Mouse (Mus musculus) midbrain, embryonic 13.5 days (tissue): ENCODE measurements around the gene Gbf1. TPM values are rescaled to one million over a fixed set of nuclear protein-coding genes. Genes with fewer than 3 reads are reported as not detected.
A peak's percentile ranks its signal among the peaks of the same experiment; 100 is the strongest.

Experiments used
- ATAC-seq: fragments of 200-750 bp; cut with Nextera tagmentation; 2 replicates; pipeline ENCODE4 v1.8.0; 2017; ENCODE audit warnings: mild to moderate bottlenecking, moderate TSS enrichment, moderate library complexity
- H3K27ac ChIP-seq: fragments of 300-500 bp; sonication (generic); 2 replicates; pipeline ENCODE4 v1.5.1; 2015; ENCODE audit warnings: inconsistent platforms, mild to moderate bottlenecking, moderate library complexity
- H3K27me3 ChIP-seq: fragments of 300-500 bp; sonication (generic); 2 replicates; pipeline ENCODE4 v1.6.1; 2015; ENCODE audit warnings: mild to moderate bottlenecking, inconsistent platforms
- H3K36me3 ChIP-seq: fragments of 300-500 bp; sonication (generic); 2 replicates; pipeline ENCODE4 v1.6.1; 2015; ENCODE audit warnings: mild to moderate bottlenecking, inconsistent platforms
- H3K4me1 ChIP-seq: fragments of 300-500 bp; sonication (generic); replicated peaks from 2 replicates; pipeline ENCODE4 v1.6.1; 2015; ENCODE audit warnings: inconsistent platforms
- H3K4me2 ChIP-seq: fragments of 300-500 bp; sonication (generic); replicated peaks from 2 replicates; pipeline ENCODE4 v1.6.1; 2015; ENCODE audit warnings: moderate library complexity, mild to moderate bottlenecking, inconsistent platforms
- H3K4me3 ChIP-seq: fragments of 300-500 bp; sonication (generic); replicated peaks from 2 replicates; pipeline ENCODE4 v1.5.1; 2015; ENCODE audit warnings: mild to moderate bottlenecking, inconsistent platforms
- H3K9ac ChIP-seq: fragments of 300-500 bp; sonication (generic); replicated peaks from 2 replicates; pipeline ENCODE4 v1.6.1; 2015; ENCODE audit warnings: mild to moderate bottlenecking, inconsistent platforms
- H3K9me3 ChIP-seq: fragments of 300-500 bp; sonication (generic); 2 replicates; pipeline ENCODE4 v1.6.1; 2016; ENCODE audit warnings: mild to moderate bottlenecking, inconsistent platforms
- WGBS: fragments of 180-500 bp; shearing (Covaris S2); methylation state at CpG from one replicate; pipeline ENCODE4 v1.1.7; 2015; 5-methylcytosine and 5-hydroxymethylcytosine counted together
- polyA plus RNA-seq: library from polyadenylated mRNA; unstranded; fragments of >200 nt; fragmentation: Nextera tagmentation; extraction: Ambion mirVana; gene quantifications from 2 replicates; pipeline ENCODE4 v1.2.1, GENCODE M21; 2015

Gene Gbf1
- polyA plus RNA-seq, 1 experiment from 2014 or later: 70.5 TPM

DNA sequence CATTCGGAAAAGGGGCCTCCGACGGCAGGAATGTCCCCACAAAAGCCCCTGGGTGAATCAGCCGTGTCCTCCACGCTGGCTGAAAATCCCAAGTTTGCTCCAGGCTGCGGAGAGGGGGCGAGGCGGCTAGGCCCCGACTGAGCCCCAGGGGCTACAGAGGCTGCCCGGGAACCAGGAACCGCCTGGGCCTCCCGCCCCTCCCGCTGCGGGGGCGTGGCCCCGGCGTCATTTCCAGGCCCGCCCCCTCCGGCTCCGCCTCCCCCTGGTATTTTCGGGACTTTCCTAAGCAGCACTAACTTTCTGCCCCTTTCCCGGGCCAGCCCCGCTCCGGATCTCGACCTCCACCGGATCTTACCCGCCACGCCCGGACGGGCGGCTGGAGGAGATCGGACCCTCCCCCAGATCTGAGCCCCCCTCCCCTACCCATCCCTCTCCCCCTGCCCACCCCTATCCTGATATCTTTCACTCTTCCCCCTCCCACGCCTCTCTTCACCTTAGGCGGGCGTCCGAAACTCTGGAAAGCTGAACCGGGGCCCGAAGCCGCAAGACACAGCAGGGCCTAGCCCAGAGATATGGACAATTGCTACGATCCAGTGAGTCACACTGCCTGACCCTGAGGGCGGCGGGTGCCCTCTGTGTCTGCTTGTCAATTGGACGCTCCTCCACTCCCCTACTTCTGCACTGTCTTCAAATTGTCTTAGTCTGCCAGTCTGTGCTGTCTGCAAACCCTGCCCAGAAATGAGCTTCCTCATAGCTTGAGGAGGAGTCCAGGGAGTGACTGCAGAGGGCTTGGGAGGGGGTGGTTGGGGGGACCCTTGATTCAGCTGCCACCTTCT lies 153.3 kb downstream of the Gbf1 start:
- peak overlapping the region; percentile 88 for H3K4me2 ChIP-seq
- H3K27ac ChIP-seq: no peak overlapping the region
- WGBS: under 1% methylated on average over 43 of the region's 43 CpGs
- H3K27me3 ChIP-seq: peaks cover 52% of the 10 kb centered on the region
- peaks cover 31% of the 10 kb centered on the region for H3K4me1 ChIP-seq
- H3K9ac ChIP-seq: peak overlapping the region; percentile 57
- H3K36me3 ChIP-seq: 0 out of 2 replicates have a peak, but pooled peaks cover 3% of the 10 kb centered on the region
- peak; percentile 25 for ATAC-seq
- no peaks in the 10 kb centered on the region for H3K9me3 ChIP-seq
- peak overlapping the region; percentile 43 for H3K4me3 ChIP-seq

DNA sequence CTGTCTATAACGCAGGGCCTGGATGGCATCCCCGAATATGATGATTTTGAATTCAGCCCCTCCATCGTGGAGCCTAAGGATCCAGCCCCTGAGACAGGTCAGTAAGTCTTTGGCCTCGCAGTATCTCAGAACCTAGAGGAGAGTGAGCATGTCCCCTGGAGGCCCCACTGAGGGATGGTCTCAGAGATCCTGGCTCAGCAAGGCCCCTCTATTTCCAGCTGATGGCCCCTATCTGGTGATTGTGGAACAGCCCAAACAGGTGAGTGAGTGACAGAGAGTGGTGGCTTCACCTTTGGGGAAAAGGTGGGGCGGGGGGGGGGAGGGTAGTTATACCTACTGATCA lies 153.9 kb downstream of the Gbf1 start:
- Histone ChIP-seq H3K9me3 (no peaks in the 10 kb centered on the region), H3K27me3 (peaks cover 50% of the 10 kb centered on the region), H3K27ac (no peak overlapping the region), H3K4me2 (peak overlapping the region; percentile 88), H3K36me3 (peaks cover 9% of the 10 kb centered on the region; the same call in 1 of the 2 replicates), H3K4me3 (peak overlapping the region; percentile 43), H3K4me1 (peaks cover 31% of the 10 kb centered on the region), H3K9ac (peak overlapping the region; percentile 57; the same call in 1 of the 2 replicates)
- WGBS: 50% methylated on average over 5 of the region's 5 CpGs
- ATAC-seq: no peak

DNA sequence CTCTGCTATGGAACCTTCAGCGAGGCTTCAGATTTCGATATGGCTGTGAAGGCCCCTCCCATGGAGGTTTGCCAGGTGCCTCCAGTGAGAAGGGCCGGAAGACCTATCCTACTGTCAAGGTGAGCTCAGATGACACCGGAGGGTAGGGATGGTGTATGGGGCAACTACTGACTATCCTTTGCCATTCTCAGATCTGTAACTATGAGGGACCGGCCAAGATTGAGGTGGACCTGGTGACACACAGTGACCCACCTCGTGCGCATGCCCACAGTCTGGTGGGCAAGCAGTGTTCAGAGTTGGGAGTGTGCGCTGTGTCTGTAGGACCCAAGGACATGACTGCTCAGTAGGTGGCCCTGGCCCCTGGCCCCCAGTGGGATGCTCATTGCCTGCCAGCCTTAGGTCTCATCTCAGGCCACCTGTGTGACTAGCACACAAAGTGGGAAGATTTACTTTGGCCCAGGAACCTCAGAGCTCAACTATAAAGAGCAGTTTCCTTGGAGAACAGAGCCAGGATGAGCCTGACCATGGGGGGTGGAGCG lies 154.5 kb downstream of the Gbf1 start:
- peaks cover 15% of the 10 kb centered on the region for H3K36me3 ChIP-seq
- H3K4me2 ChIP-seq: no peak overlapping the region
- 91% methylated on average over 9 of the region's 9 CpGs for WGBS
- H3K4me3 ChIP-seq: no peak overlapping the region
- H3K9ac ChIP-seq: no peak overlapping the region
- H3K9me3 ChIP-seq: no peaks in the 10 kb centered on the region
- H3K27ac ChIP-seq: no peak overlapping the region
- H3K27me3 ChIP-seq: peaks cover 50% of the 10 kb centered on the region
- no peak for ATAC-seq
- H3K4me1 ChIP-seq: peaks cover 31% of the 10 kb centered on the region

DNA sequence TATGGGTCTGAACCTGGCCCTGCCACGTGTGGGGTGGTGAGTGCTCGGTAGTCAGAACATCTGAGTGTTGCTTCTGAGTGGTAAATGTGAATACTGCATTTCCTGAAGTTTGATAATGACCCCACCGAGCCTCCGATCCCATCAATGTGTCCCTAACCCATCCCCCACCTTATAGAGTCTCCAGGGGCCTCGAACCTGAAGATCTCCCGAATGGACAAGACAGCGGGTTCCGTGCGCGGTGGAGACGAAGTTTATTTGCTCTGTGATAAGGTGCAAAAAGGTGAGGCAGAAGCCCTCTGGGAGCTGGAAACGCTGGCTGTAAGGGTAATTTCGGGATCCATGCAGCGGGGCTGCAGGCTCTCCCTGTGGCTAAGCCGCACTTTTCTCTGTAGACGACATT lies 155.5 kb downstream of the Gbf1 start:
- H3K4me1 ChIP-seq: peaks cover 31% of the 10 kb centered on the region
- peaks cover 23% of the 10 kb centered on the region for H3K36me3 ChIP-seq
- H3K4me3 ChIP-seq: no peak overlapping the region
- H3K9ac ChIP-seq: no peak overlapping the region
- H3K27me3 ChIP-seq: peaks cover 54% of the 10 kb centered on the region
- no peak overlapping the region for H3K27ac ChIP-seq
- no peak overlapping the region for H3K4me2 ChIP-seq
- no peaks in the 10 kb centered on the region for H3K9me3 ChIP-seq
- no peak for ATAC-seq
- WGBS: 79% methylated on average over 16 of the region's 16 CpGs

GRCm38 (mm10) chr19:46308303-46308702 lies 156.0 kb downstream of the Gbf1 start:
- no peaks in the 10 kb centered on the region for H3K9me3 ChIP-seq
- H3K4me3 ChIP-seq: peak overlapping the region; percentile 43; the same call in 1 of the 2 replicates
- peaks cover 31% of the 10 kb centered on the region for H3K4me1 ChIP-seq
- H3K36me3 ChIP-seq: peaks cover 29% of the 10 kb centered on the region
- H3K4me2 ChIP-seq: peak overlapping the region; percentile 80
- no peak for ATAC-seq
- H3K27me3 ChIP-seq: peaks cover 59% of the 10 kb centered on the region
- WGBS: 60% methylated on average over 16 of the region's 16 CpGs
- H3K27ac ChIP-seq: no peak overlapping the region
- no peak overlapping the region for H3K9ac ChIP-seq

DNA sequence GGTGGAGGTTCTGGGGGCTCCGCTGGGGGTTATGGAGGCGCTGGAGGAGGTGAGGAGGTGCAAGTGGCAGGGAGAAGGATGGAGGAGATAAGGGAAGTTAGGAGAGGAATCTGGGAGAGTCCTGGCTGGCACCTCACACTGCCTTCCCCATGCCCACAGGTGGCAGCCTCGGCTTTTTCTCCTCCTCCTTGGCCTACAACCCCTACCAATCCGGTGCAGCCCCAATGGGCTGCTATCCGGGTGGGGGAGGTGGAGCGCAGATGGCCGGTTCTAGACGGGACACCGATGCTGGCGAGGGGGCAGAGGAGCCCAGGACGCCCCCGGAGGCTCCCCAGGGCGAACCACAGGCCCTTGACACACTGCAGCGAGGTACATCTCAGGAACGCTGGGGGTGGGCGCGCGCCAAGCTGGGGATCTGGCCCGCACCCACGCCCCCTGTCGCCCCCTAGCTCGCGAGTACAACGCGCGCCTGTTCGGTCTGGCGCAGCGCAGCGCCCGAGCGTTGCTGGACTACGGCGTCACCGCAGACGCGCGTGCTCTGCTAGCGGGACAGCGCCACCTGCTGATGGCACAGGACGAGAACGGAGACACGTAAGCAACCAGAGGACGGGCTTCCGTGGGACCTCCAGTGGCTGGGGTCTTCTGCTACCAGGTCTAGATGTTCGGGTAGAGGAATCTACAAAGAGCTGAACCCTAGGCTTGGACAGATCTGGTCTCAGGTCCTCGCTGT lies 156.6 kb downstream of the Gbf1 start:
- peak; percentile 63 for ATAC-seq
- peaks cover 65% of the 10 kb centered on the region for H3K27me3 ChIP-seq
- WGBS: 1% methylated on average over 43 of the region's 47 CpGs
- H3K4me1 ChIP-seq: peaks cover 31% of the 10 kb centered on the region
- no peaks in the 10 kb centered on the region for H3K9me3 ChIP-seq
- H3K27ac ChIP-seq: no peak overlapping the region
- H3K9ac ChIP-seq: peak overlapping the region; percentile 71
- H3K36me3 ChIP-seq: peaks cover 34% of the 10 kb centered on the region
- peak overlapping the region; percentile 80 for H3K4me2 ChIP-seq
- H3K4me3 ChIP-seq: peak overlapping the region; percentile 43

DNA sequence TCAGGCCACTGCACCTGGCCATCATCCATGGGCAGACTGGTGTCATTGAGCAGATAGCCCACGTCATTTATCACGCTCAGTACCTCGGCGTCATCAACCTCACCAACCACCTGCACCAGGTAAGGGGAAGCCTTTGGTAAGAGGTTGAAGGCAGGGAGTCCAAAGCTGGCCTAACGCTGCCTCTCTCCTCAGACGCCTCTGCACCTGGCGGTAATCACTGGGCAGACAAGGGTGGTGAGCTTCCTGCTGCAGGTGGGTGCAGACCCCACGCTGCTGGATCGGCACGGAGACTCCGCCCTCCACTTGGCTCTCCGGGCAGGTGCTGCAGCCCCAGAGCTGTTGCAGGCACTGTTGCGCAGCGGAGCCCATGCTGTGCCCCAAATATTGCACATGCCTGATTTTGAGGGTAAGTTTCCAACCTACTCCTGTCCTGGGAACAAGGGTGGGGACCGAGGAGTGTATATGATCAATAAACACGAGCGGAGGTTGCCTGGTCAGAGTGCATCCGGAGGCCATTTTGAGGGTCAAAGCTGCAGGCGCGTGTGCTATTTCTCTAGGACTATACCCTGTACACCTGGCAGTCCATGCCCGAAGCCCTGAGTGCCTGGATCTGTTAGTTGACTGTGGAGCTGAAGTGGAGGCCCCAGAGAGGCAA lies 157.5 kb downstream of the Gbf1 start:
- 81% methylated on average over 21 of the region's 21 CpGs for WGBS
- peaks cover 69% of the 10 kb centered on the region for H3K27me3 ChIP-seq
- H3K9ac ChIP-seq: no peak overlapping the region
- peaks cover 25% of the 10 kb centered on the region for H3K4me1 ChIP-seq
- H3K4me3 ChIP-seq: no peak overlapping the region
- no peak for ATAC-seq
- H3K9me3 ChIP-seq: no peaks in the 10 kb centered on the region
- peaks cover 41% of the 10 kb centered on the region for H3K36me3 ChIP-seq
- H3K27ac ChIP-seq: no peak overlapping the region
- H3K4me2 ChIP-seq: peak overlapping the region; percentile 80; the same call in 1 of the 2 replicates

GRCm38 (mm10) chr19:46310312-46310865 lies 158.1 kb downstream of the Gbf1 start:
- Histone ChIP-seq H3K9ac (no peak overlapping the region), H3K4me1 (peaks cover 19% of the 10 kb centered on the region), H3K9me3 (no peaks in the 10 kb centered on the region), H3K4me3 (no peak overlapping the region), H3K27ac (no peak overlapping the region), H3K36me3 (peaks cover 41% of the 10 kb centered on the region), H3K27me3 (peaks cover 69% of the 10 kb centered on the region), H3K4me2 (no peak overlapping the region)
- ATAC-seq: no peak
- WGBS: 90% methylated on average over 12 of the region's 12 CpGs

DNA sequence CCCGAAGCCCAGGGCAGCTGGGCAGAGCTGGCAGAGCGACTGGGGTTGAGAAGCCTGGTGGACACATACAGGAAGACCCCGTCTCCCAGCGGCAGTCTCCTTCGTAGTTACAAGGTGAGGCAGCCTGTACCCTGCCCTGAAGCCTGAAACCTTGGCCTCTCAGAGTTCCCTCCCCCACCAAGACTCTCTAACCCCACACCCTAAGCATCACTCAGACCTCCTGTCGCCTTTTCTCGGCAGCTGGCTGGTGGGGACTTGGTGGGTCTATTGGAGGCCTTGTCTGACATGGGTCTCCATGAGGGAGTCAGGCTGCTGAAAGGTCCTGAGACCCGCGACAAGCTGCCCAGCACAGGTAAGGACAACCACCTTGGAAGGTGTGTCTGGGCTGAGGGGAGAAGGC lies 159.0 kb downstream of the Gbf1 start:
- Histone ChIP-seq H3K4me3 (no peak overlapping the region), H3K27ac (no peak overlapping the region), H3K4me2 (no peak overlapping the region), H3K9ac (no peak overlapping the region), H3K9me3 (no peaks in the 10 kb centered on the region), H3K27me3 (peaks cover 69% of the 10 kb centered on the region), H3K4me1 (peaks cover 20% of the 10 kb centered on the region), H3K36me3 (peaks cover 41% of the 10 kb centered on the region)
- no peak for ATAC-seq
- 90% methylated on average over 9 of the region's 9 CpGs for WGBS

DNA sequence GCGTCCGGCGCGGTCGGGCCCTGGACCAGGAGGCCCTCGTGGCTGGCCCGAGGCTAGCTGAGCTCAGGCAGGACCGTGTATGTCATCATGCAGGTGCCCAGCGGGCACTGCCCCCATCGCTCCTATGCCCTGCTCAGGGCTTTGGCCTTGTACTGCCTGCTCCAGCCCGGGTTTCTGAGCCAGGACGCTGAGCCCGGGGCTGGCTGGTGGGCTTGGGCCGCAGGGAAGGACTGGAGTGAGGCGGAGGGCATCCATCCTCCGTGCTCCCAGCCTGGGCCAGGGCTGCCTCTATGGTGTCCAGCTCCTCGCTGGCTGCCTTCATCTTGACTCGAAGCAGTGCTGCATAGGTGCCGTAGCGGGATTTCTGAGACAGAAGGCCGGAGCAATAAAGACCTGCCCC lies 160.3 kb downstream of the Gbf1 start:
- no peak for ATAC-seq
- Histone ChIP-seq H3K9ac (no peak overlapping the region), H3K4me3 (no peak overlapping the region), H3K27ac (no peak overlapping the region), H3K36me3 (peaks cover 41% of the 10 kb centered on the region), H3K27me3 (peaks cover 70% of the 10 kb centered on the region), H3K9me3 (no peaks in the 10 kb centered on the region), H3K4me1 (peaks cover 32% of the 10 kb centered on the region), H3K4me2 (no peak overlapping the region)
- WGBS: 90% methylated on average over 21 of the region's 21 CpGs

- Histone ChIP-seq H3K9me3 (no peaks in the 10 kb centered on the region), H3K9ac (no peak overlapping the region), H3K27ac (no peak overlapping the region), H3K4me1 (peaks cover 37% of the 10 kb centered on the region), H3K4me3 (no peak overlapping the region), H3K36me3 (peaks cover 41% of the 10 kb centered on the region), H3K27me3 (peaks cover 70% of the 10 kb centered on the region), H3K4me2 (no peak overlapping the region)
- no peak for ATAC-seq
- 82% methylated on average over 9 of the region's 9 CpGs for WGBS
Measured at GRCm38 (mm10) chr19:46313116-46313515, 160.8 kb downstream of the Gbf1 start.
